Mouse (Mus musculus) thymus, postnatal 0 days (tissue): ENCODE measurements at regions not wholly inside any gene's neighbourhood (a gene's known extent, or its start where the extent isn't known, plus 50 kb on each side); places are given as distances from the start of the nearest gene placed in this dataset.

Experiments used
- DNase-seq: peaks from one replicate; pipeline ENCODE4 v3.0.0-alpha.2; 2015; ENCODE audit warnings: low spot score

- DNase-seq: no peak
Measured at GRCm38 (mm10) chr4:12628702-12629374, 457.0 kb upstream of the Fam92a start.

DNA sequence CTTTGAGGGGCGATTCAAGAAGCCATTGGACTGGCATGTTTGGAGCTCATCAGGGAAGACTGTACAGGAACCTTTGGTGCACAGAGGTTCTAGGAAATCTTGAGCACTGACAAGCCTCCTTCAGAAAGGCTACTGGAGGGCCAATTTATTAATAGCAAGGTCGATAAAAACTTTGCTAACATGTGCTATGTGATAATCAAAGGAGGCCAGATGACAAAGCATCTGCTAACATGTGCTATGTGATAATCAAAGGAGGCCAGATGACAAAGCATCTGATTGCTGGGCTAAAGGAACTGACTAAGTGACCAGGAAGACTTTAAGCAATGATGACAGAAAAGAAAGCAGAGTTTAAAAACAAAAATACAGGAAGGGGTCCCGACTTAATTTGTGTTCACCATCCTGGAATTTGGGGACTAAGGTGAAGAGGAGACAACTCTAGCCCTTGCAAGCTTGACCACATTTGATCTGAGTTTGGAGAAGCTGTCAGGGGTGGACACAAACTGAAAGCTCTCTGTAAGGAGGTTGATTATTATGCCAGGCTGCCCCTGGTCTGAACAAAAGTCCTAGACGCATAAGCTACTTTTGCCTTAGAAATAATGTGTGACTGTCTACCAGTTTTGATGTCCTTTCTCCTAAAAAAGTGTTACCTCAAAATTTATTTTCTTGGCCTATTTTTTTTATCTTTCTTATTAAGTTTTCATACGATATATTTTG is 455.5 kb upstream of the Fam92a start:
- DNase-seq: no peak

DNA sequence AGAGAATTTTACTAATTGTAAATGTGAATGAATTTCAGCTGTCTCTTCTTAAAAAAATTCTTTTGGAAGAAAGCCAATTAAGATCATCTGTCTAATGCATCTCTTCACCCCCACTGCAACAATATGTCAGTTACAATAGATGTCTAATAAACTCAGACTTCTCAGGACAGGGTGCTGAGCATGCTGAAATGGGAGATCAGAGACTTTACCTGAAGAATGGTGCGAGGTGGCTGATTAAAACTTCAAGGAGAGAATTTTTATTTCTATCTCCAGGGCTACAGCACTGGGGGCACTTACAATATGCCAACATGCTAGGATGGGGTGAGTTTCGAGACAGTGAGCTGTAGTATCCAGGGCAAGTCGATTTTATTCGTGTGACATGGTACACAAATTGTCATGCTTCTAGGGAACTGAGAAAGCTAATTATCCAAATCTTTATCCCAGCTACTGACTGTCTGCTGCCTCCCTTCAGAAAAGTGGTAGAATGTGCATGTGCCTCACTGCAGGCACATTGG is 449.0 kb upstream of the Fam92a start:
- DNase-seq: no peak

DNA sequence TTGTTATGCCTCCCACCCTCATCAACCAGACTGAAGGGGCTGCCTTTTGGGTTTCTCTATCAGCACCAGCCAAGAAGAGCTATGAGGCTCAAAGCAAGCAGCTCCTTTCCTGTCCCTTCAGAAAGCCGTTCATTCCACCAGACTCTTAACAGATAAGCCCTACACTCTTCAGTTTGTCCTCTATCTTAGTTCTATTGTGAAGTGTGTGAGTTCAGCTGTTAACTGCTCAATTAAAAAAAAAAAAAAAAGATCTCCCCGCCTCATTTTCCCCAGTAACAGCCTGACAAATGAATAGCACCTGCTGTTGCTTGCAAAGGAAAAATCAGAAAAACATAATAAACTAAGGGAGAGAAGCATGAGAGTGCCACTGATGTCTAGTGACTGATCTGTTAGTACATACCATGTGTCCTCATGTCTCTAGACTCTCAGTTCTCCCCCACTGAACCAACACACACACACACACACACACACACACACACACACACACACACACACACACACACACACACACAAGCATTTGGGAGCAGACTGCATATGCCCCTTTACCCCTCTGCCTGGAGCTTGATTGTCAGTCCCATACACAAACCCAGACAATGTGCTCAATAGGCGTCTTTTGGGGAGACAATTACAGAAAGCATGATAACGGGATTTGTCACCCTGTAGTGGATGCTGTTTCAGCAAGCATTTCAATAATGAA is 448.4 kb upstream of the Fam92a start:
- DNase-seq: no peak

DNA sequence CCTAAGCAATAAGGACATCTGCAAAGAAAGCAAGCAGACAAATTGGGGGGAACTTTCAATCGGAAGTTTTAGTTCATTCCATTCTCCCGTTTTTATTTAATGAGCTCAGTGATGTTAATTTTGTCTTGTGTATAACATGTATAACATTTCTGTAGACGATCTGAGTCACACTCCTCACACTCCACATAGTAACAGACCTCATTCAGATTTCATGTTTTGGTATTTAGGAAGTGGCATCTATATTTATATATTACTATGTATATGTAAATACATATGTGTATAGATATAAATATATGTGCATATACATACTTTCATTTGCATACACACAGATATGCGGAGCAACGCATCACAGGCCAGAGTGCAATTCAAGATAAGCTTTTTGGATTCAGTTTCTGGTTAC is 444.9 kb upstream of the Fam92a start:
- no peak for DNase-seq

DNA sequence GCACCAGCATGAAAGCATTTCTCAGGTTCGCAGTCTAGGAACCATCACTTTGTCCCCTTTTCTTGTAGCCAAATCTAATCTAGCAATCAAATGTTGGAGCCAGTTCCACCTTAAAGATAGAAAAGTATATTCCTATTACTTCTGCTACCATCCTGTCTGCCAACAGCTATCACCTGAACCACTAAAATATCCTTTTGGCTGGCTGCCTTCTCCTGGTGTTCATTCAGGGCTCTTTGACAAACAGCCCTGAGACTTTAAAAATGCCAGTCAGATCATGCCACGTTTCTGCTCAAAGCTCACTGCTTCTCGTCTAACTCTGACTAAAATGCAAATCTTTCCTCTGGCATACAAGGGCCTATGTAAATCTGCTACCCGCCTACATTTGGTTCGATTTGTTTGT is 439.7 kb upstream of the Fam92a start:
- no peak for DNase-seq

DNA sequence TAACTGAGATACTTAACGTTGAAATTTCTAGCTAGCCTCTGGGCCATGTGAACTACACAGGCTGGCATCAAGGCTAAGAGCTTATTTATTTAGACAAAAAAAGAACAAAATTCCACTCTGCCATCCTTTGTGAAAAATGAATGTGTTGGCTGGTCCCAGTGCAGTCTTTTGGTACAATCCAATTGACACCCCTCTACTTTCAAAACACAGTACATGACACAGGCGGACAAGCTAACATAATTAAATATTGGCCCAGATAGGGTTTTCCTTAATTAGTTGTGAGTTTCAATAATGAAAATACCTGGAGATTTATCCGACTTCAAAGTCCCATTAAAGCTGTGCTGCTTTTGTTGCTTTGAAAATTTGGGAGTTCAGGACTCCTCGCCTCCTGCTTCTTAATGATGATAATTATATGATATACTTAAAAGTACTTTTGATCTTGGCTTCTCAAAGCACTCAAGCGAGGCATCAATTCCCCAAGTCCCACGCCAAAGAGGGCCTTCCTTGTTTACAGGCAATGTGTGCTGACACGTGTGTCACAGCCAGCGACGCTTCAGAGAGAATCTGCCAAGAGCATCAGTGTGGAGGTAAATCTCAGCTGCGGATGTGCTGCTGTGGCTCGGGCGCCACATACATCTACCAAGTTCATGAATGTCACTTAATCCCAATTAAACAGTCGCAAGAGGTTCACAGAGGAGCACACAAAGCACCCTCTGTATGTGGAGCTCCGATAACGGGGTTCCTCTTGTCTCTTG is 429.5 kb upstream of the Fam92a start:
- no peak for DNase-seq

DNA sequence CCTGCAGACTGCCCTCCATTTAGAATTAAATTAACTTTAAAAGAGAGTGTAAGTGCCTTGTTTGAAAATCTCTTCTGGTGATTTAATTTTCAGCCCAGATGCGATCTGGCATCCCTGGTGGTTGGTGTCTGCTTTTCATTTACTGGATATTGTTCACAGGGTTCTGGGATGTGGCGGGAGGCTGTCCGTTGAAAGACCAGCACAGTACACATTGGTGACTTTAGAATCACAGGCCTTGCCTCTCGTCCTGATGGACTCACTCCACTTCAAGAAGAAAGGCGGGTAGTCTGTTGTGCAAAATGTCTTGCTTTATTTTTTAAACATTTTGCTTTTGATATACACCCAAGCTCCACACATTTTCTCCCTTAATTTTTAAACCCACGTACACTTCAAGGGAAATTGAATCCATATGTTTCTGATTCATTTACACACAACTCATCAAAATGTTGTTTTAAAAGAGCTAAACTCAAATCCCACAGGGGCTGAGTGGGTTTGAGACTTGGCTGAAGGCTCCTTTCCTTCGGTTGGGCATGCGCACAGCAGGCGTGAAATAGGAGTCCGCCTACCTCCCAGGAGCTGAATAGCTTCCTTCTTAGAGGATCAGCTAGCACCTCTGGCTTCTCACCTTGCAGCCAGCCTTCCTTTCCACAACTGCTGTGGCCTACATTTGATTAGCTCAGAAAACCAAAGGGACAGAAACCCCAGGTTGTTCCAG is 424.1 kb upstream of the Fam92a start:
- no peak for DNase-seq

GRCm38 (mm10) chr4:12592973-12593372 is 421.2 kb upstream of the Fam92a start:
- no peak for DNase-seq

GRCm38 (mm10) chr4:12578102-12578501 is 406.3 kb upstream of the Fam92a start:
- DNase-seq: no peak

DNA sequence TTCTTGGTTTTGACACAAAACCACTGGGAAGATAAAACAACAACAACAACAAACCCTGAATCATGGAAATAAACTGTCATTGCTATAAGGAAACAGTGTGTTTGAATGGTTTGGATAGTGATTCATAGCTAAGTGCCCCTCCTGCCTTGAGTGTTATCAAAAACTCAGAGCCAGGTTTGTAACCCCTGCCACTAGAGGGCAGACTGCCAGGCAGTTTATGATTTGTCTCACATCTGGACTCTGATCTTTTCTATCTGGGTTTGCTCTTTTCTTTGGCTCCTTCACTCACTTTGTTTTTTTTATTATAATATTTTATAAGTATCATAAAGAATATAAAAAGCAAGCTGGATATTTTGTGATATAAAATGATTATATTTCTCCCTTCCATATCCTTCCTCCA is 400.1 kb upstream of the Fam92a start:
- no peak for DNase-seq

GRCm38 (mm10) chr4:12570689-12571088 is 398.9 kb upstream of the Fam92a start:
- DNase-seq: no peak

DNA sequence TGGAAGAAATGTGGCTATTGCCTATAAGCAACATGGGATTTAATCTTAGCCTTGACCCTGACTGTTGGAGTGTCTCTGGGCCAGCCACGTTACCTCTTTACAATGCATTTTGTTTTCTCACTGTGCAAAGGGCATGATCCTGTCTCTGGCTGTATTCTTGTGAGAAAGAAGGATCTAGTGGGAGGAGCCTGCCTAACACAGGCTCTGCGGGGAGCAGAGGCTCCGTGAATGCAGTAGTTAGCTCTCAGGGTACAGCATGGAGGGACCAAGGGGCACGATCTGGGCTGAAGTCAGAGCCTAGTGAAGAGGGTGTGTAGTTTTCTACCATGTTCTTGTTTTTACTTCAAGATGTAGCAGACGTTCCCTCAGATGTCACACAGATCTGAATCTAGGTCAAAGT is 395.8 kb upstream of the Fam92a start:
- no peak for DNase-seq

DNA sequence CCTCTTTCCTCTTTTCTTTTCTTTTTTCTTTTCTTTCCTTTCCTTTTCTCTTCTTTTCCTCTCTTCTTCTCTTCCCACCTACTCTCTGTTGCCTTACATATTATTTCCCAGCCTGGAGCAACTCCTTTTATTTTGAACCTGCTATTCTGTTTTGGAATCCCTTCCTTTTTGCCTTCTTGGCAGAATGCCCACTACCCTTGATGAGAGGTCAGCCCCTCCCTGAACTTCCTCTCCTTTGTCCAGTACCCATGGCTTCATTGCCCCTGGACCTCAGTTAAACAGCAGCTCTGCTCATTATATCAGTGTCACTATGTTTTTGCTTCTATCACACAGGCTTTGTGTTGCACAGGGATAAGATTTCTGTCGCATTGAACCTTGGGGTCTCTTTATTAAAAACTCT is 391.2 kb upstream of the Fam92a start:
- no peak for DNase-seq

DNA sequence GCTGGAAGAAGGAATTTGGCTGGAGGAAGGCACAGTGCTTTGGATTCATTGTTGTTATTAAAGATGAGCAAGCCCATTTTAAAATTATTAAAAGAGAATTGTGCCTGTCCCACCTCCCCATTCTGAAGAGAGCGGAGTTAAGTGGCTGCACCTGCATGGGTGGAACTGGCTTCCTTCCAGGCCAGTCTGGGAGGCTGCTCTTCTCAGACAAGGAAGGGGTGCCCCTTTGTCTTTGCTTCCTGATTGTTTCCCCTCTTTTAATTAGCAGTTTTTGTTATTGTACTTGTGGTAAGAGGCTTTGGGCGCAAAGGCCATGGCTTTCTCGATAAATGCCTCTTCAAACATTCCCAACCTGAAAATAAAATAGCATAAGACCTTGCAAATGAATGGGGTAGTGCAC is 388.7 kb upstream of the Fam92a start:
- no peak for DNase-seq

DNA sequence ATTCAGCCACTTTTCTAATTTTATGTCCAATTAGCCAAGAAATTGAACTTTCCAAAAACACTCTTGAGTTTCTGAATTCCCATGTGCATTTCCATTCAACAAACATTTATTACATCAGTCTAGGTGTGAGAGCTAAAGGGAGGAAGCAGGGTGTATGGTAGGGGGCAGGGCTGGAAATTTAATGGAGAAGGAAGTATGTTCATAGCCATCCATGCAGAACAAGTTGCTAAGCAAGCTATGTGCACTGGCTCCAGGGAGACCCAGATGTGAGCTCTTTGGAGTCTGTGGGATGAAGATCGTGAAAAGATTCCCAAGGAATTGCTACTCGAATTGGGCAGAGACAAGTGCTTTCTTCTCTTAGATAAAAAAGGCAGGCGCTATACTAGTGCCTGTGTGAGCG is 388.2 kb upstream of the Fam92a start:
- no peak for DNase-seq

DNA sequence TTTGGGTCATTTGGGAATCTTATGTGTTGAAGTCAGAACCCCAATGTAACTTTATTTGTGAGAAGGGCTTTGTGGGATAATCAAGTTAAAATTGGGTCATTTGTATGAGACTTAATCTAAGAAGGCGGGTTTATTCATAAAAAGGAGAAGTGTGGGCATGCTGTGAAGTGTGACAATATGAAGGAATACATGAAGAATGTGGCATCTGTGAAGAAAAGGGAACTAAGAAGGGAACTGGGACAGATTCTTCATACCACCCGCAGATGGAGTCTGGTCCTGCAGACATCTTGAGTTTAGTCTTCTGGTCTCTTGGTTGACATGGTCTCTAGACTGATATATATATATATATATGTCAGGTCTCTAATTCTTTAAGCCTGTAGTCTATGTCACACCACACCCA is 385.3 kb upstream of the Fam92a start:
- no peak for DNase-seq

DNA sequence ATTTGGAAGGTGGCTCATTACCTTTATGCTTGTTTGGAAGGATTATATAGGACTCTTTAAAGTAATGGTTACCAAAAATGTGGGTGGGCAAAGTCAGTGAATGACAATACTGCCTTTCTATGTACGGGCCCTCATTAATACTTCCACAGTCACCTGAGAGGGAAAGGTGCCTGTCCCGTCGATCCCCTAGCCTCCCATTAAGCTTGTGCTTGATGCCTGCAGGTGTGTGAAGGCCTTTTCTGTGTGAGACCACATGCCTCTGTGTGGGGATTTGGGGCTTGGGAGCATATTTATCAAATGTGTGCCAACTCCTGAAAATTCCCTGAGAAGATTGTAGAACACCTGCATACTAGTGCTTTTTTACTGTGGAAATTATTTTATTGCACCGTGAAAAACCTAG is 377.4 kb upstream of the Fam92a start:
- no peak for DNase-seq

DNA sequence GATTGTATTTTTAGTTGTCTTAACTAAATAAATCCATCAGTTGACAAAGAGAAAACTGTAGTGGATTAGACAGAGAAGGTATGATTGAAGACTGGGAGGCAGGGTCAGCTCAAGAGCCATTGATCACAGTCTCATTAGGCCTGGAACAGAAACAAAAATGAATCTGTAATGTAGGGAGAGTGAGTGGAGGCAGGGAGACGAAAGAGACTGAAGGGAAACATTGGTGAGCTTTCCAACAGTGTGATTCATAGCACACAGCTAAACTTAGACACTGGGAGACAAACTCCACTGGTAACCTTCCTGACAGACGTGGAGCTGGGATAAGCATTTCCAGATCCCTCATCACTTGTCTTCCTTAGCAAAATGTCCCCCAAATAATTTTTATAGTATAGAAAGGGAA is 372.1 kb upstream of the Fam92a start:
- no peak for DNase-seq

GRCm38 (mm10) chr4:12541508-12541907 is 369.7 kb upstream of the Fam92a start:
- DNase-seq: no peak

DNA sequence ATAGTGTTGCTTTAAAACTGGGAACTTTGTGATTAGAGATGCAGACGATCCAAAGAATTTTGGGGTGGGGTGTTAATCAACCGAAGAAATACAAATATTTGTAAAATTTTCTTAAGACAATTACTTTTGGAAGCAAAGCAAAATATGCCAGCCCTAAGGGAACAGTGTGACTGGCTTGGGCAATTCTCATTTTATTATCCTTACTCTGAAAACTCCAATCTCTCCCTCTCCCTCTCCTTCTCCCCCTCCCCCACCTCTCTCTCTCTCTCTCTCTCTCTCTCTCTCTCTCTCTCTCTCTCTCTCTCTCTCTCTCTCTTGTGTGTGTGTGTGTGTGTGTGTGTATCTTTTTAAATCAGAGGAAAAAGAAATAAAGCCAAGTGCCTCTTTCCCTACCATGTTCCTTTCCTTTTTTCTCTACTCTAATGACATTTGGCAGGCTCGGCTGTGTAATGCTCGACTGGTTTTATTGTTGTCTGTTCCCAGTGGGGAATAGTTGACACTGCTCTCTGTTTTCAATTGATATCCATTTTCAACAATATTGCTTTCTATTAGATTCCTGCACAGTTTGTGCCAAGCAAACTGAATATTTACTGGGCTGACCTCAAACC is 367.5 kb upstream of the Fam92a start:
- DNase-seq: no peak
